Mouse (Mus musculus) heart, embryonic 11.5 days (tissue): ENCODE data around the gene Olfr750. TPM values are rescaled to one million over a fixed set of nuclear protein-coding genes. Genes with fewer than 3 reads are reported as not detected.

Experiments used
- ATAC-seq: fragments of 200-750 bp; cut with Nextera tagmentation; replicated peaks from 2 replicates; pipeline ENCODE4 v1.8.0; 2017; ENCODE audit warnings: moderate library complexity; ENCODE audit not compliant: insufficient number of reproducible peaks, low FRiP score, low TSS enrichment
- H3K27ac ChIP-seq: fragments of 300-500 bp; sonication (generic); 2 replicates; pipeline ENCODE4 v1.5.1; 2014; ENCODE audit warnings: mild to moderate bottlenecking, low read depth, low read length
- H3K27me3 ChIP-seq: fragments of 300-500 bp; sonication (generic); 2 replicates; pipeline ENCODE4 v1.6.1; 2014; ENCODE audit warnings: mild to moderate bottlenecking, low read length, mixed read lengths; ENCODE audit not compliant: control insufficient read depth, insufficient read depth
- H3K36me3 ChIP-seq: fragments of 300-500 bp; sonication (generic); 2 replicates; pipeline ENCODE4 v1.6.1; 2014; ENCODE audit warnings: mild to moderate bottlenecking, low read length, moderate library complexity, mixed read lengths; ENCODE audit not compliant: control insufficient read depth, insufficient read depth
- H3K4me1 ChIP-seq: fragments of 300-500 bp; sonication (generic); 2 replicates; pipeline ENCODE4 v1.6.1; 2014; ENCODE audit warnings: low read length; ENCODE audit not compliant: control insufficient read depth, insufficient read depth
- H3K4me2 ChIP-seq: fragments of 300-500 bp; sonication (generic); 2 replicates; pipeline ENCODE4 v1.6.1; 2014; ENCODE audit warnings: mild to moderate bottlenecking, moderate library complexity
- H3K4me3 ChIP-seq: fragments of 300-500 bp; sonication (generic); 2 replicates; pipeline ENCODE4 v1.5.1; 2014; ENCODE audit warnings: low read depth, low read length
- H3K9ac ChIP-seq: fragments of 300-500 bp; sonication (generic); 2 replicates; pipeline ENCODE4 v1.6.1; 2014; ENCODE audit warnings: mild to moderate bottlenecking, low read depth, low read length, moderate library complexity
- H3K9me3 ChIP-seq: fragments of 300-500 bp; sonication (generic); replicated peaks from 2 replicates; pipeline ENCODE4 v1.6.1; 2016; ENCODE audit warnings: low read length; ENCODE audit not compliant: control insufficient read depth
- WGBS: fragments of 180-500 bp; shearing (Covaris S2); extraction: QIAGEN DNeasy Blood & Tissue Kit; methylation state at CpG from one replicate; pipeline ENCODE4 v1.1.7; 2014; ENCODE audit not compliant: insufficient replicate concordance; 5-methylcytosine and 5-hydroxymethylcytosine counted together
- polyA plus RNA-seq: library from polyadenylated mRNA; unstranded; fragments of >200 nt; fragmentation: Nextera tagmentation; extraction: Ambion mirVana; gene quantifications from 2 replicates; pipeline ENCODE4 v1.2.1, GENCODE M21; 2014

The Olfr750 gene
- polyA plus RNA-seq, 1 experiment from 2014 or later = not detected

GRCm38 (mm10) chr14:51026391-51027133 lies 47.7 kb downstream of the Olfr750 start:
- no peak for ATAC-seq
- no peaks in the 10 kb centered on the region for H3K36me3 ChIP-seq
- H3K27me3 ChIP-seq = no peaks in the 10 kb centered on the region
- no peak overlapping the region for H3K4me2 ChIP-seq
- H3K27ac ChIP-seq = no peak overlapping the region
- H3K4me1 ChIP-seq = no peaks in the 10 kb centered on the region
- 39% methylated on average over 5 of the region's 5 CpGs for WGBS
- no peak overlapping the region for H3K4me3 ChIP-seq
- H3K9ac ChIP-seq = no peak overlapping the region
- H3K9me3 ChIP-seq = no peaks in the 10 kb centered on the region

- Histone ChIP-seq H3K4me3 (no peak overlapping the region), H3K9ac (no peak overlapping the region), H3K9me3 (0 out of 2 replicates have a peak, but pooled peaks cover 2% of the 10 kb centered on the region), H3K4me2 (no peak overlapping the region), H3K4me1 (no peaks in the 10 kb centered on the region), H3K27ac (no peak overlapping the region), H3K27me3 (no peaks in the 10 kb centered on the region), H3K36me3 (no peaks in the 10 kb centered on the region)
- ATAC-seq = no peak
- WGBS = 58% methylated on average over 1 of the region's 1 CpGs
These were observed 49.4 kb downstream of the Olfr750 start for GRCm38 (mm10) chr14:51024820-51025219.

- Histone ChIP-seq H3K4me1 (no peaks in the 10 kb centered on the region), H3K4me3 (no peak overlapping the region), H3K9me3 (0 out of 2 replicates have a peak, but pooled peaks cover 2% of the 10 kb centered on the region), H3K27me3 (no peaks in the 10 kb centered on the region), H3K9ac (no peak overlapping the region), H3K4me2 (no peak overlapping the region), H3K36me3 (no peaks in the 10 kb centered on the region), H3K27ac (no peak overlapping the region)
- no peak for ATAC-seq
- 74% methylated on average over 4 of the region's 4 CpGs for WGBS
These were observed 50.8 kb downstream of the Olfr750 start for GRCm38 (mm10) chr14:51023457-51023856.

GRCm38 (mm10) chr14:51017256-51017655 lies 57.0 kb downstream of the Olfr750 start:
- Histone ChIP-seq H3K36me3 (no peaks in the 10 kb centered on the region), H3K4me2 (no peak overlapping the region), H3K27me3 (no peaks in the 10 kb centered on the region), H3K9ac (no peak overlapping the region), H3K27ac (no peak overlapping the region), H3K4me1 (no peaks in the 10 kb centered on the region), H3K9me3 (0 out of 2 replicates have a peak, but pooled peaks cover 2% of the 10 kb centered on the region), H3K4me3 (no peak overlapping the region)
- no peak for ATAC-seq
- WGBS = 62% methylated on average over 3 of the region's 3 CpGs

Other genes starting within 250 kb of the Olfr750 start
- 4.4 and 6.5 TPM in 2 replicates for gene Tep1, start 203.9 kb downstream of the Olfr750 start, polyA plus RNA-seq
- 0.11 TPM in 1 of 2 replicates, not detected in the other for gene Klhl33, start 176.9 kb downstream of the Olfr750 start, polyA plus RNA-seq
- gene Osgep, start 149.5 kb downstream of the Olfr750 start, polyA plus RNA-seq = 124 and 136 TPM in 2 replicates
- gene Apex1, start 149.5 kb downstream of the Olfr750 start, polyA plus RNA-seq = 177 and 188 TPM in 2 replicates
- gene Pip4p1, start 143.6 kb downstream of the Olfr750 start, polyA plus RNA-seq = 30.3 and 33.6 TPM in 2 replicates
- gene Pnp, start 143.4 kb downstream of the Olfr750 start, polyA plus RNA-seq = 46.6 and 49.6 TPM in 2 replicates
- gene Gm49342, start 129.9 kb downstream of the Olfr750 start, polyA plus RNA-seq = not detected in 2 replicates
- gene Pnp2, start 118.4 kb downstream of the Olfr750 start, polyA plus RNA-seq = 0.47 and 0.61 TPM in 2 replicates
- gene Rnase10, start 66.7 kb downstream of the Olfr750 start, polyA plus RNA-seq = 0.23 and 0.24 TPM in 2 replicates
- gene Rnase9, start 32.6 kb downstream of the Olfr750 start, polyA plus RNA-seq = not detected in 2 replicates
- gene Rnase11, start 24.3 kb downstream of the Olfr750 start, polyA plus RNA-seq = not detected in 2 replicates
- gene Rnase12, start 16.8 kb downstream of the Olfr750 start, polyA plus RNA-seq = 0.46 TPM in 1 of 2 replicates, not detected in the other
- gene Rnase4, start 16.6 kb upstream of the Olfr750 start, polyA plus RNA-seq = 11.5 and 12.6 TPM in 2 replicates
- 2.1 and 2.8 TPM in 2 replicates for gene Ang, start 16.7 kb upstream of the Olfr750 start, polyA plus RNA-seq
- gene Eddm3b, start 40.0 kb upstream of the Olfr750 start, polyA plus RNA-seq = not detected in 2 replicates
- not detected in 2 replicates for gene Rnase6, start 49.5 kb upstream of the Olfr750 start, polyA plus RNA-seq
- gene Rnase1, start 72.3 kb upstream of the Olfr750 start, polyA plus RNA-seq = not detected in 2 replicates
- gene Rnase2b, start 87.8 kb upstream of the Olfr750 start, polyA plus RNA-seq = not detected in 2 replicates
- gene Ang2, start 124.7 kb upstream of the Olfr750 start, polyA plus RNA-seq = not detected in 2 replicates
- not detected in 2 replicates for gene Ear14, start 129.0 kb upstream of the Olfr750 start, polyA plus RNA-seq
- gene Rnase2a, start 181.7 kb upstream of the Olfr750 start, polyA plus RNA-seq = not detected in 2 replicates